Mouse (Mus musculus) G1E (cell line): ENCODE results near the gene Sec24a. TPM values are rescaled to one million over a fixed set of nuclear protein-coding genes. Genes with fewer than 3 reads are reported as not detected.

ENCODE experiments used
- ATAC-seq: 2 replicates; pipeline ENCODE4 v1.8.0; 2016; ENCODE audit warnings: mild to moderate bottlenecking; ENCODE audit not compliant: insufficient number of reproducible peaks, poor library complexity, low FRiP score, severe bottlenecking; ENCODE audit errors: extremely low read depth
- DNase-seq: peaks from one replicate; pipeline ENCODE4 v3.0.0; 2012; ENCODE audit warnings: low spot score
- H3K27me3 ChIP-seq: 2 replicates; pipeline ENCODE4 v1.6.1; 2012; ENCODE audit warnings: mild to moderate bottlenecking, low read length, inconsistent platforms; ENCODE audit not compliant: insufficient read depth
- H3K36me3 ChIP-seq: replicated peaks from 2 replicates; pipeline ENCODE3; 2012; ENCODE audit warnings: mild to moderate bottlenecking, inconsistent platforms
- H3K4me1 ChIP-seq: 2 replicates; pipeline ENCODE4 v1.6.1; 2012; ENCODE audit warnings: low read depth, low read length, inconsistent platforms, mixed read lengths; ENCODE audit not compliant: insufficient read depth
- H3K4me3 ChIP-seq: 2 replicates; pipeline ENCODE4 v1.5.1; 2012; ENCODE audit warnings: low read depth, mild to moderate bottlenecking, inconsistent platforms, low read length, moderate library complexity, mixed read lengths
- H3K9me3 ChIP-seq: replicated peaks from 2 replicates; pipeline ENCODE4 v1.6.1; 2012; ENCODE audit warnings: inconsistent platforms
- CTCF ChIP-seq: IDR thresholded peaks from 2 replicates; pipeline ENCODE4 v1.5.1; 2012; ENCODE audit warnings: low read depth, low read length, inconsistent platforms, mixed read lengths
- GATA1 ChIP-seq: IDR thresholded peaks from 2 replicates; pipeline ENCODE4 v1.6.1; 2012; ENCODE audit warnings: borderline replicate concordance, low read length, inconsistent platforms, mixed read lengths
- GATA2 ChIP-seq: IDR thresholded peaks from 2 replicates; pipeline ENCODE4 v1.6.1; 2012; ENCODE audit warnings: low read depth, low read length, inconsistent platforms, borderline replicate concordance
- POLR2AphosphoS5 ChIP-seq: IDR thresholded peaks from 2 replicates; pipeline ENCODE4 v1.6.1; 2012; ENCODE audit warnings: low read depth, low read length, inconsistent platforms; ENCODE audit not compliant: insufficient replicate concordance
- TAL1 ChIP-seq: conservative IDR thresholded peaks from 2 replicates; pipeline ENCODE4 v1.6.1; 2012; ENCODE audit warnings: low read depth, low read length, inconsistent platforms, mixed read lengths
- polyA plus RNA-seq: library from polyadenylated mRNA; stranded (reverse); fragments of >175 nt; gene quantifications from 2 replicates; pipeline ENCODE4 v1.2.3, GENCODE M21; 2012
- total RNA-seq, 2 experiments: library from RNA; stranded (forward) in 1 of 2; stranded (reverse) in 1 of 2; fragments of 200-1000 nt in 1 of 2; fragments of >200 nt in 1 of 2; fragmentation: Nextera tagmentation in 1 of 2; gene quantifications; 2 replicates each; pipeline ENCODE4 v1.2.3; 2014 to 2017

Gene Sec24a
- total and polyA plus RNA-seq, 3 experiments, result 8.2 to 40.9 (median 22.4) TPM

DNA sequence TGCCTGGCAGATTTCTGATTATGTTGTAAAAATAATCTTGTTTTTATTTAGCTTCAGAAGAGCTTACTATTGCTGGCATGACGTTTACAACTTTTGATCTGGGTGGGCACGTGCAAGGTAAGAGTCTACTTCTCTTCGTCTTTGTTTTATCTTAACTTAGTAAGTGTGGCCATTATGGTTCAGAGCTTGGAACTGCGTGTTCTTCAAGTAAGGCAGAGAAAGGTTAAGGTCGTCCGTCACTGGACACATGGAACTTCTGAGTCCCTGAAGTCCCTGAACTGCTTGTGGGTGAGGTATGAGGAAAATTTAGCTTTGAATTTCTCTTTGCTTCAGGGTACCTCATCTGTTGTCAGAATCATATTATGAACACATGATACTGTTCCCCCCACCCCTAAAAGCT lies 19.3 kb upstream of the Sec24a start:
- no peak for TF ChIP-seq GATA2
- TF ChIP-seq CTCF, result no peak
- TF ChIP-seq GATA1, result no peak
- no peak for TF ChIP-seq TAL1
- no peak for TF ChIP-seq POLR2AphosphoS5
- ATAC-seq (no peak), DNase-seq (no peak)
- Histone ChIP-seq H3K4me3 (no peak overlapping the region), H3K27me3 (no peaks in the 10 kb centered on the region), H3K9me3 (no peaks in the 10 kb centered on the region), H3K4me1 (no peaks in the 10 kb centered on the region; the same call in 1 of the 2 replicates), H3K36me3 (peaks cover 85% of the 10 kb centered on the region)

DNA sequence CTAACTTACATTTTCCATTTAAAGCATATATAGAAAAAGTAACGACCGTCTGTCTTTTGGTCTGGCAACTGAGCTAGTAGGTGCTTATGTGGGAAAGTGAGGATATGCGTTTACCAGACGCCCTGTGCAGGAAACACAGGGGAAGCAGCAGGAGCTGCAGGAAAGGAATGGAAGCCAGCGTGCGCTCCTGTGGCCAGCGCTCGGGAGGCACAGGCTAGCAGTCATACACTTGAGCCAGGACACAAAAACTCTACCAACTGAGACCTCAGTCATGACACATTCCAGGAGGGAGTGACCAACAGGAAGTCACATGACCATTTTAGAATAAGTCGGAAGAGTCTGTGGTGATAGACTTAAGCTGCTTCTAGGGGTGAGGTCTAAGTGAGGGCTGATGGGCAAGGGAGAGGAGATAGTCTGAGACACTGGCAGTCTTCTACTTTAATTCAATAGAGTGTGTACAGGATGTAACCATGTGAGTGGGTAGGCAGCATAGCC lies 17.4 kb upstream of the Sec24a start:
- DNase-seq (no peak), ATAC-seq (no peak)
- Histone ChIP-seq H3K36me3 (peaks cover 84% of the 10 kb centered on the region), H3K27me3 (no peaks in the 10 kb centered on the region), H3K4me1 (no peaks in the 10 kb centered on the region; the same call in 1 of the 2 replicates), H3K9me3 (no peaks in the 10 kb centered on the region), H3K4me3 (no peak overlapping the region)
- TF ChIP-seq GATA2 (no peak), GATA1 (no peak), POLR2AphosphoS5 (no peak), TAL1 (no peak), CTCF (no peak)

DNA sequence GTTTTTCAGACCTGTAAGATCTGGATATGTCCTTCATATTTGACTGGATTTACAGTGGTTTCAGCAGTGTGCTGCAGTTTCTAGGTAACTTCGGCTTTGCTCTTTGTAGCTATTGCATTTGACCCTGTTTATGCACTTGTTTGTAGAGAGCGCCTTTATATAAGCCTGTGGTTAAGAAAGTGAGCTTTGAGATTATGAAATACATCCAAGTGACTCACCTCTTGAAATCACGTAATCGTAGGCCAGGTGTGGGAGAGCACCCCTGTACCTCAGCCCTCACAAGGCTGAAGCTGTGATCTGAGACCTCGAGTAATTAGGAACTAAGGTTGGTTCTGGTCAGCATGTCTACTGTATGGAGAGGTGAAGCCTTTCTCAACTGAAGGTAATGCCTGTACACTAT lies 14.0 kb upstream of the Sec24a start:
- TF ChIP-seq CTCF (no peak), TAL1 (no peak), GATA1 (no peak), GATA2 (no peak), POLR2AphosphoS5 (no peak)
- no peaks in the 10 kb centered on the region for H3K27me3 ChIP-seq
- H3K9me3 ChIP-seq, result no peaks in the 10 kb centered on the region
- no peak overlapping the region for H3K4me3 ChIP-seq
- ATAC-seq (no peak), DNase-seq (no peak)
- peaks cover 85% of the 10 kb centered on the region for H3K36me3 ChIP-seq
- peaks cover 8% of the 10 kb centered on the region for H3K4me1 ChIP-seq

DNA sequence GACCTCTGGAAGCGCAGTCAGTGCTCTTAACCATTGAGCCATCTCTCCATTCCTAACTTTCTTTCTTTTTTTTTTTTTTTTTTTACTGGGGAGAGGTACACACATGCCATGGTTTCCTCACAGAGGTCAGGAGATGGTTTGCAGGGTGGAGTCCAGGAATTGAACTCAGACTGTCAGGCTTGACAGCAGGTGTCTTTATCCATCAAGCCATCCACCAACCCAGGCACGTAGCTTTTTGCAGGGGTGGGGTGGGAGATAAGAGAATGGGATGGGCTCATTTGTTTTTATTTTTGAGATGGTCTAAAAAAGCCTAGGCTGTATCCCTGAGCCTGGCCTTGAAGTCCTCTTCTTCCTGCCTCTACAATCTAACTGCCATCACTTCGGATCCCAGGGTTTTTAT lies 12.1 kb upstream of the Sec24a start:
- TF ChIP-seq GATA1, result no peak
- no peak for TF ChIP-seq POLR2AphosphoS5
- no peak for TF ChIP-seq TAL1
- no peak for TF ChIP-seq GATA2
- TF ChIP-seq CTCF, result no peak
- ATAC-seq, result no peak
- DNase-seq, result no peak

DNA sequence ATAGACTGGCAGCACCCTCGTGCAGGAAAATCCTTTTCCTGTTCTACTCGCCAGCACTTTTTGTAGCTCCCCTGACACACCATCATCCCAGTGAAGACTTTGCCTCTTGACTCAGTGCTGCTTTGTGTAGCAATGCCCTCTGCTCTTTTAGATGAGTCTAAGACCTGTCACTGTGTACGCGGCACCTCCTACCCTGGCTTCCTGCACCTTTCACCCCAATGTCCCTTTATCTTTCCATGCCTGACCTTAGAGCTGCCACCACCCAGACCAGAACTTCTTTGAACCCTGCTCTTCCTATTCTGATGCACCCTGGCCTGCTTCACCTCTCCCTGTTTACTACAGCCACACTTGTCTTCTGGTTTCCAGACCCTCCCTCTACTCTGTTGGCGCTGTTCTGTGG lies 4.9 kb upstream of the Sec24a start:
- TF ChIP-seq GATA1, result no peak
- Histone ChIP-seq H3K36me3 (peaks cover 64% of the 10 kb centered on the region), H3K9me3 (no peaks in the 10 kb centered on the region), H3K4me1 (peaks cover 29% of the 10 kb centered on the region), H3K27me3 (no peaks in the 10 kb centered on the region), H3K4me3 (no peak overlapping the region)
- ATAC-seq (no peak), DNase-seq (no peak)

More for the DNA sequence above, 12.1 kb upstream of the Sec24a start:
- Histone ChIP-seq H3K9me3 (no peaks in the 10 kb centered on the region), H3K4me1 (peaks cover 8% of the 10 kb centered on the region), H3K4me3 (no peak overlapping the region), H3K27me3 (no peaks in the 10 kb centered on the region), H3K36me3 (peaks cover 85% of the 10 kb centered on the region)

DNA sequence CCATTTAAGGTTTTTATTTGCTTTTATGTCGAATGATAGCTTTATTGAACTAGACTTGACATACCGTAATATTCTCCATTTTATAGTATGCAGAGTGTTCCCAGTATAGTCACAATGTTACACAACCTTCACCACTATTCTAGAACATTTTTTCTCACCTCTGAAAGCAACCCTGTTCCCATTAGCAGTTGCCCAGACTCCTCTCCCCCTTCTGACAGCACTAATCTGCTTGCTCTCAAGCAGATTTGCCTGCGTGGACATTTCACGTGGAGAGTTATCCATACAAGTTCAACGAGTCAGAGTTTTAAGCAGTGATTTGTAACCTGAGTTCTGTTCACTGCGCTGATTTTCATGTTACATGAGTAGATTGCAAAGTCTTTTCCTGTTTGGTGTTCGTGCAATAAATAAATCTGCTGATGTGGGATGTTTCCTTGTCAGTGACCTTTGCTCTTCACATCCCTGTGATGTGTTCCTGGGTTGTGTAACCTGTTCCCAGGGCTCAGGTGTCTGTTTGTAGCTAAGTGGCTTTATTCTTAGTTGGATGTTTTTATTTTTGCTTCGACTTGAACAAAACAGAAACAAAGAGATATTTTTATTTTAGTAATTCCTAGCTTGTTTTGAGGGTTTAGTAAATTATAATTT lies 4.3 kb upstream of the Sec24a start:
- TF ChIP-seq CTCF (no peak), GATA1 (no peak), TAL1 (no peak), POLR2AphosphoS5 (no peak), GATA2 (no peak)
- DNase-seq, result no peak
- H3K4me1 ChIP-seq, result peaks cover 35% of the 10 kb centered on the region

DNA sequence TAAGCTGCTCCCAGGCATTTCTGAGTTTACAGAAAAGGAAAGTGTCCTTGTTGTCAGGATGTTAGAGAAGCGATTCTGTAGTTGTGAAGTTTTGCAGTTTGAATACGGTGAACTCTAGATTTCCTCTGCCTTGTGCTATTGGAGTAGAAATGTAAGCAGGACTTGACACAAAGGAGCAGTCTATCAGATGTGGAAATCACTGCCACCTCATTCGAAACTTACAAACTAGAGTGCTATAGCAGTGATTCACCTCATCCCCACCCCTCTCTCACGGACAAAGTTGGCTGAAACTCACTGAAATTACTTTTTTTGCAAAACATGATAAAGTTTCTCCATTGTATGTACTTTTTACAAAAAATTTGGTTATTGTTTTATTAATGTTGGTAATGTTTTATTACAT lies 1.4 kb upstream of the Sec24a start:
- H3K9me3 ChIP-seq, result no peaks in the 10 kb centered on the region
- ATAC-seq (no peak), DNase-seq (no peak)
- no peaks in the 10 kb centered on the region for H3K27me3 ChIP-seq
- H3K4me1 ChIP-seq, result peaks cover 39% of the 10 kb centered on the region
- peaks cover 33% of the 10 kb centered on the region for H3K36me3 ChIP-seq
- peak overlapping the region; percentile 98; the same call in 1 of the 2 replicates for H3K4me3 ChIP-seq
- TF ChIP-seq POLR2AphosphoS5 (no peak), CTCF (no peak), TAL1 (no peak), GATA1 (no peak), GATA2 (no peak)

More for the DNA sequence above, 4.3 kb upstream of the Sec24a start:
- peaks cover 58% of the 10 kb centered on the region for H3K36me3 ChIP-seq
- ATAC-seq, result no peak
- no peaks in the 10 kb centered on the region for H3K9me3 ChIP-seq
- no peak overlapping the region for H3K4me3 ChIP-seq
- no peaks in the 10 kb centered on the region for H3K27me3 ChIP-seq
